Mouse (Mus musculus): ENCODE data around the gene AC124108.1. TPM values are rescaled to one million over a fixed set of nuclear protein-coding genes. Genes with fewer than 3 reads are reported as not detected.
A peak's percentile ranks its signal among the peaks of the same experiment; 100 is the strongest.

AC124108.1 gene
- polyA plus RNA-seq, 1 experiment from 2014 or later: 0.03 TPM

MicroRNA genes within 50 kb of the gene (microRNA counts, 519-probe panel; counts per million panel counts)
- 32.2 counts per million for microRNA mmu-miR-135b

Small RNA genes within 50 kb of the gene (microRNA-seq; reads per million reads assigned to microRNA genes)
- gene Mir135b (ENCODE audit: borderline number of aligned reads): 101 reads per million, percentile 63 among the genes with 10 or more reads in this experiment

Other genes starting within 250 kb of the AC124108.1 start
- 0.93 and 1.3 TPM in 2 replicates for gene Slc45a3, start 228.5 kb upstream of the AC124108.1 start, polyA plus RNA-seq (2014; fragmentation: Nextera tagmentation; extraction: Ambion mirVana)
- 18.0 and 21.0 TPM in 2 replicates for gene Elk4, start 183.8 kb upstream of the AC124108.1 start, polyA plus RNA-seq (2014; fragmentation: Nextera tagmentation; extraction: Ambion mirVana)
- 8.1 and 11.1 TPM in 2 replicates for gene Mfsd4a, start 123.4 kb upstream of the AC124108.1 start, polyA plus RNA-seq (2014; fragmentation: Nextera tagmentation; extraction: Ambion mirVana)
- 4.2 and 4.4 TPM in 2 replicates for gene Cdk18, start 51.8 kb upstream of the AC124108.1 start, polyA plus RNA-seq (2014; fragmentation: Nextera tagmentation; extraction: Ambion mirVana)
- not detected in 2 replicates for gene Lemd1, start within 50 bp of the AC124108.1 start, polyA plus RNA-seq (2014; fragmentation: Nextera tagmentation; extraction: Ambion mirVana)
- not detected in 2 replicates for gene Gm10188, start 38.3 kb downstream of the AC124108.1 start, polyA plus RNA-seq (2014; fragmentation: Nextera tagmentation; extraction: Ambion mirVana)
- 0.45 and 0.56 TPM in 2 replicates for gene Klhdc8a, start 107.2 kb downstream of the AC124108.1 start, polyA plus RNA-seq (2014; fragmentation: Nextera tagmentation; extraction: Ambion mirVana)
- gene Nuak2, start 124.7 kb downstream of the AC124108.1 start, polyA plus RNA-seq (2014; fragmentation: Nextera tagmentation; extraction: Ambion mirVana): 2.6 and 3.6 TPM in 2 replicates
- gene Tmcc2, start 199.8 kb downstream of the AC124108.1 start, polyA plus RNA-seq (2014; fragmentation: Nextera tagmentation; extraction: Ambion mirVana): 10.4 and 14.6 TPM in 2 replicates
- 11.6 and 11.9 TPM in 2 replicates for gene Dstyk, start 226.1 kb downstream of the AC124108.1 start, polyA plus RNA-seq (2014; fragmentation: Nextera tagmentation; extraction: Ambion mirVana)